Mouse (Mus musculus): ENCODE data around the gene Gars. TPM values are rescaled to one million over a fixed set of nuclear protein-coding genes. Genes with fewer than 3 reads are reported as not detected.

Gars gene
- polyA plus RNA-seq (2012; rRNA removed) = 67.5 and 81.9 TPM in 2 replicates
- polyA plus RNA-seq (2014; fragmentation: Nextera tagmentation; extraction: Ambion mirVana) = 133 and 136 TPM in 2 replicates

- 0% methylated on average over 68 of the region's 87 CpGs for WGBS
- H3K36me3 ChIP-seq (ENCODE audit: control insufficient read depth, insufficient read depth, low read length) = no peaks in the 10 kb centered on the region
- H3K4me1 ChIP-seq (ENCODE audit: control insufficient read depth, insufficient read depth, low read length) = peaks cover 12% of the 10 kb centered on the region
- ATAC-seq (ENCODE audit: low FRiP score, low read depth) = peak; percentile 93
- peak within 1 kb of the TSS; percentile 94 for H3K4me3 ChIP-seq (replicated peaks; ENCODE audit: low read length)
- H3K27me3 ChIP-seq (ENCODE audit: control insufficient read depth, insufficient read depth, low read length) = no peaks in the 10 kb centered on the region
- no peaks in the 10 kb centered on the region for H3K9me3 ChIP-seq (ENCODE audit: control insufficient read depth, low read length)
- TF ChIP-seq POLR2A (IDR thresholded peaks at IDR 0.05; ENCODE audit: borderline replicate concordance, extremely low read depth, insufficient read depth, insufficient read length) = 0 out of 2 replicates have a peak, but pooled peaks have one; percentile 55
- DNase-seq (ENCODE audit: low spot score) = peak; percentile 88
- peak within 1 kb of the TSS; percentile 90 for H3K27ac ChIP-seq (replicated peaks; ENCODE audit: low read depth, low read length)
- peak within 1 kb of the TSS; percentile 88 for H3K9ac ChIP-seq (ENCODE audit: low read depth, low read length, severe bottlenecking)
- peak within 1 kb of the TSS; percentile 66 for H3K4me2 ChIP-seq (replicated peaks; ENCODE audit: low read depth, low read length, severe bottlenecking)
Observed at GRCm38 (mm10) chr6:55037799-55038670, at the start of gene Gars. Gene Gars (plus strand): TSS chr6:55038007.

- Histone ChIP-seq H3K36me3 (ENCODE audit: control insufficient read depth, insufficient read depth, low read length) (no peaks in the 10 kb centered on the region), H3K4me3 (replicated peaks; ENCODE audit: low read length) (no peak overlapping the region), H3K4me2 (replicated peaks; ENCODE audit: low read depth, low read length, severe bottlenecking) (no peak overlapping the region), H3K27ac (replicated peaks; ENCODE audit: low read depth, low read length) (no peak overlapping the region), H3K4me1 (ENCODE audit: control insufficient read depth, insufficient read depth, low read length) (no peaks in the 10 kb centered on the region), H3K9ac (ENCODE audit: low read depth, low read length, severe bottlenecking) (no peak overlapping the region), H3K9me3 (ENCODE audit: control insufficient read depth, low read length) (no peaks in the 10 kb centered on the region), H3K27me3 (ENCODE audit: control insufficient read depth, insufficient read depth, low read length) (no peaks in the 10 kb centered on the region)
- ATAC-seq (ENCODE audit: low FRiP score, low read depth) (no peak), DNase-seq (ENCODE audit: low spot score) (no peak)
- TF ChIP-seq POLR2A (IDR thresholded peaks at IDR 0.05; ENCODE audit: borderline replicate concordance, extremely low read depth, insufficient read depth, insufficient read length) = no peak
- WGBS = 93% methylated on average over 6 of the region's 6 CpGs
Observed at GRCm38 (mm10) chr6:54988141-54988540, 49.7 kb upstream of the Gars start.

GRCm38 (mm10) chr6:54991189-54991588 is 46.6 kb upstream of the Gars start:
- H3K27me3 ChIP-seq (ENCODE audit: control insufficient read depth, insufficient read depth, low read length) = no peaks in the 10 kb centered on the region
- H3K4me1 ChIP-seq (ENCODE audit: control insufficient read depth, insufficient read depth, low read length) = no peaks in the 10 kb centered on the region
- no peaks in the 10 kb centered on the region for H3K36me3 ChIP-seq (ENCODE audit: control insufficient read depth, insufficient read depth, low read length)
- H3K27ac ChIP-seq (replicated peaks; ENCODE audit: low read depth, low read length) = no peak overlapping the region
- TF ChIP-seq POLR2A (IDR thresholded peaks at IDR 0.05; ENCODE audit: borderline replicate concordance, extremely low read depth, insufficient read depth, insufficient read length) = no peak
- WGBS = 94% methylated on average over 2 of the region's 2 CpGs
- no peak overlapping the region for H3K4me3 ChIP-seq (replicated peaks; ENCODE audit: low read length)
- DNase-seq (ENCODE audit: low spot score) = no peak
- no peak for ATAC-seq (ENCODE audit: low FRiP score, low read depth)
- no peaks in the 10 kb centered on the region for H3K9me3 ChIP-seq (ENCODE audit: control insufficient read depth, low read length)
- H3K9ac ChIP-seq (ENCODE audit: low read depth, low read length, severe bottlenecking) = no peak overlapping the region
- H3K4me2 ChIP-seq (replicated peaks; ENCODE audit: low read depth, low read length, severe bottlenecking) = no peak overlapping the region

GRCm38 (mm10) chr6:54992141-54992540 is 45.7 kb upstream of the Gars start:
- ATAC-seq (ENCODE audit: low FRiP score, low read depth) = no peak
- H3K27ac ChIP-seq (replicated peaks; ENCODE audit: low read depth, low read length) = no peak overlapping the region
- no peak for TF ChIP-seq POLR2A (IDR thresholded peaks at IDR 0.05; ENCODE audit: borderline replicate concordance, extremely low read depth, insufficient read depth, insufficient read length)
- WGBS = 8% methylated on average over 7 of the region's 7 CpGs
- H3K4me3 ChIP-seq (replicated peaks; ENCODE audit: low read length) = peak overlapping the region; percentile 43
- no peak for DNase-seq (ENCODE audit: low spot score)
- H3K27me3 ChIP-seq (ENCODE audit: control insufficient read depth, insufficient read depth, low read length) = no peaks in the 10 kb centered on the region
- no peaks in the 10 kb centered on the region for H3K9me3 ChIP-seq (ENCODE audit: control insufficient read depth, low read length)
- peak overlapping the region; percentile 66 for H3K4me2 ChIP-seq (replicated peaks; ENCODE audit: low read depth, low read length, severe bottlenecking)
- H3K36me3 ChIP-seq (ENCODE audit: control insufficient read depth, insufficient read depth, low read length) = no peaks in the 10 kb centered on the region
- H3K9ac ChIP-seq (ENCODE audit: low read depth, low read length, severe bottlenecking) = peak overlapping the region; percentile 29; the same call in 1 of the 2 replicates
- no peaks in the 10 kb centered on the region for H3K4me1 ChIP-seq (ENCODE audit: control insufficient read depth, insufficient read depth, low read length)

GRCm38 (mm10) chr6:54992734-54993260 is 45.0 kb upstream of the Gars start, which contains the start of gene Ggct:
Gene Ggct (minus strand): TSS chr6:54992950.
- H3K27me3 ChIP-seq (ENCODE audit: control insufficient read depth, insufficient read depth, low read length) = no peaks in the 10 kb centered on the region
- H3K27ac ChIP-seq (replicated peaks; ENCODE audit: low read depth, low read length) = no peak within 1 kb of the TSS
- peak within 1 kb of the TSS; percentile 29 for H3K9ac ChIP-seq (ENCODE audit: low read depth, low read length, severe bottlenecking)
- DNase-seq (ENCODE audit: low spot score) (peak; percentile 98), ATAC-seq (ENCODE audit: low FRiP score, low read depth) (peak; percentile 100)
- WGBS = under 1% methylated on average over 36 of the region's 41 CpGs
- peak within 1 kb of the TSS; percentile 66 for H3K4me2 ChIP-seq (replicated peaks; ENCODE audit: low read depth, low read length, severe bottlenecking)
- no peaks in the 10 kb centered on the region for H3K36me3 ChIP-seq (ENCODE audit: control insufficient read depth, insufficient read depth, low read length)
- no peak for TF ChIP-seq POLR2A (IDR thresholded peaks at IDR 0.05; ENCODE audit: borderline replicate concordance, extremely low read depth, insufficient read depth, insufficient read length)
- H3K9me3 ChIP-seq (ENCODE audit: control insufficient read depth, low read length) = no peaks in the 10 kb centered on the region
- H3K4me1 ChIP-seq (ENCODE audit: control insufficient read depth, insufficient read depth, low read length) = no peaks in the 10 kb centered on the region
- H3K4me3 ChIP-seq (replicated peaks; ENCODE audit: low read length) = peak within 1 kb of the TSS; percentile 43

Data from limb, embryonic 14.5 days (tissue).